Mouse (Mus musculus) cortical plate, adult 2 months (tissue): ENCODE measurements around the gene Porcn. TPM values are rescaled to one million over a fixed set of nuclear protein-coding genes. Genes with fewer than 3 reads are reported as not detected.
A peak's percentile ranks its signal among the peaks of the same experiment; 100 is the strongest.

Source experiments
- H3K27ac ChIP-seq: fragments of 200-500 bp; 2 replicates; pipeline ENCODE4 v1.5.1; 2012; ENCODE audit warnings: low read length, control low read depth, inconsistent platforms; ENCODE audit not compliant: insufficient read depth
- H3K4me1 ChIP-seq: fragments of 200-500 bp; 2 replicates; pipeline ENCODE4 v1.6.1; 2011; ENCODE audit warnings: low read length; ENCODE audit not compliant: control insufficient read depth, insufficient read depth
- H3K4me3 ChIP-seq: fragments of 200-500 bp; 2 replicates; pipeline ENCODE4 v1.5.1; 2011; ENCODE audit warnings: mild to moderate bottlenecking, low read length, control low read depth; ENCODE audit not compliant: insufficient read depth
- CTCF ChIP-seq: fragments of 200-500 bp; IDR thresholded peaks from 2 replicates; pipeline ENCODE4 v1.5.1; 2011; ENCODE audit warnings: mild to moderate bottlenecking, control low read depth, low read length; ENCODE audit not compliant: insufficient read depth; ENCODE audit errors: extremely low read depth
- POLR2A ChIP-seq: fragments of 200-500 bp; IDR thresholded peaks from 2 replicates; pipeline ENCODE4 v1.6.1; 2011; ENCODE audit warnings: mild to moderate bottlenecking, low read length, control low read depth; ENCODE audit not compliant: insufficient read depth; ENCODE audit errors: extremely low read depth
- polyA plus RNA-seq: library from polyadenylated mRNA; depleted of rRNA; stranded (reverse); fragments of >200 nt; gene quantifications from 2 replicates; pipeline ENCODE4 v1.2.3, GENCODE M21; 2012; rRNA removed

The Porcn gene
- polyA plus RNA-seq, 1 experiment = 129 TPM

DNA sequence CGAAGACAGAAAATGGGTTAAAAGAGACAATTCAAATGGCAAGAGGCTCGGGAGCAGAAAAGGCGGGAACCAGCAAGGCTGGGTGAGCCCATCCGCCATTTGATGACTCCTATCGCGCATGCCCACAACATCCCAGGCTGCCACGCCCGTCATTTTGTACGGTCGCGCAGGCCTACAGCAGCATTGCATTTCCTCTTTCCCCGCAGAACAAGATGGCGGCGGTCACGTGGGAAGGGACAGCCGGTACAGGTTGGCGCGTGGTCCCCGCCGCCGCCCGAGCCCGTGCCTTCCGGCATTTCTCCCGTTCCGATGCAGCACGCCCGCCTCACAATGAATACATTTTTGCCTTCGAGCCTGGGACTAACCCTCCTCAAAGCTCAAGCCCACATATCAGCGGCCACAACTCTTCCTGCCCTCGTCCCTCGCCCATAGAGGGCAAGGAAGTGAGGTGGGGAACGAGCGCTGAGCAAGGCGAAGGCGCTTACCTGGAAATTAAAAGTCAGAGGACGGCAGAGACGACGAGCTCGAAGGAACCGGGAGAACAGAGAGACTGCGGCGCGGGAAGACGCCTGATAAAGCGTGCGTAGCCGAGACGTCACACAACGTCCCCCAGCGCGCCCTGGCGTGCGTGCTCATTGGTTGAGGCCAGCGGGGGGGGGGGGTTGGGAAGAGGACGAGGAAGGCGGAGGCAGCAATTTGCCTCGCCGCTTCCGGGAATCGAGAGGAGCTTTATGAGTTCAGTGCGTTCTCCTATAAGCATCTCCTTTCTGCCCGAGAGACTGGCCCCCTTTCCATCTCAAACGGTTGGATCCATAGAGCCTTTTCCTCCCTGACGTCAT lies 61.0 kb downstream of the Porcn start, which contains the start of gene Rbm3:
Gene Rbm3 (minus strand): TSS at position 728 of the 839 bp plus-strand sequence.
- Histone ChIP-seq H3K27ac (peak within 1 kb of the TSS; percentile 92), H3K4me1 (no peaks in the 10 kb centered on the region; the same call in 1 of the 2 replicates), H3K4me3 (peak within 1 kb of the TSS; percentile 85)
- TF ChIP-seq POLR2A (peak; percentile 86), CTCF (no peak)

Other genes with a start within 250 kb of the Porcn start
- gene Gata1, start 228.5 kb downstream of the Porcn start, polyA plus RNA-seq = not detected in 2 replicates
- gene Glod5, start 188.0 kb downstream of the Porcn start, polyA plus RNA-seq = 0.65 and 1.1 TPM in 2 replicates
- 25.5 and 26.1 TPM in 2 replicates for gene Suv39h1, start 131.8 kb downstream of the Porcn start, polyA plus RNA-seq
- 1.7 and 1.9 TPM in 2 replicates for gene Was, start 116.0 kb downstream of the Porcn start, polyA plus RNA-seq
- gene Wdr13, start 73.6 kb downstream of the Porcn start, polyA plus RNA-seq = 203 and 219 TPM in 2 replicates
- 193 and 207 TPM in 2 replicates for gene Rbm3, start 60.6 kb downstream of the Porcn start, polyA plus RNA-seq
- 19.8 and 19.9 TPM in 2 replicates for gene Tbc1d25, start 30.3 kb downstream of the Porcn start, polyA plus RNA-seq
- gene Ebp, start 13.0 kb downstream of the Porcn start, polyA plus RNA-seq = 26.0 and 30.8 TPM in 2 replicates
- 32.0 and 34.2 TPM in 2 replicates for gene Ftsj1, start 45.9 kb upstream of the Porcn start, polyA plus RNA-seq
- 9.8 and 11.1 TPM in 2 replicates for gene Slc38a5, start 64.6 kb upstream of the Porcn start, polyA plus RNA-seq
- gene Ssxb10, start 120.9 kb upstream of the Porcn start, polyA plus RNA-seq = not detected in 2 replicates
- not detected in 2 replicates for gene Ssxb9, start 160.5 kb upstream of the Porcn start, polyA plus RNA-seq
- gene Ssxb1, start 206.8 kb upstream of the Porcn start, polyA plus RNA-seq = not detected in 2 replicates